Mouse (Mus musculus) cerebellum, adult 8-10 months (tissue): ENCODE measurements around the gene Oas1f.
"Not testable (repeated sequence)": the region's sequence is repeated elsewhere in the genome, so short reads cannot be mapped to it uniquely, and the experiment has no call there.

Source experiments
- DNase-seq: peaks from one replicate; pipeline ENCODE4 v3.0.0; 2022

The Oas1f gene

DNA sequence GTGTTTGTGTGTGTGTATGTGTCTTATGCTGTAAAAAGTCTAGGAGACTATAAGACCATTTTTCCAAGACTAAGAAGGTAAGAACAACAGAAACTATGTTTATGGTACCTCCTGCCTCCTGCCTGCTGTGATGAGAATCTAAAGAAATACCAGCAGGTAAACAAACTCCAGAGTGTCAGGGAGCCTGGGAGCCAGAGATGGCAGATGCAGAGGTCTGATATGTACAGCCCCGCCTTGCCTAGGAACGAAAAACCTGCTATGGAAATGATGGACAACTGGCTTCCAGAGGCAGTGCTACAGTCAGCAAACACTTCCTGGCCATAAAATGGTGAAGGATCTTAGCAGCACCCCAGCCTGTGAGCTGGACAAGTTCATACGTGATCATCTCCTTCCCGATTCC, at the start of gene Oas1f:
TSS of gene Oas1f (plus strand) at position 301 of the 400 bp plus-strand sequence.
- DNase-seq: no peak

GRCm38 (mm10) chr5:120798147-120798546, 49.0 kb upstream of the Oas1f start:
- DNase-seq: not testable (repeated sequence)

DNA sequence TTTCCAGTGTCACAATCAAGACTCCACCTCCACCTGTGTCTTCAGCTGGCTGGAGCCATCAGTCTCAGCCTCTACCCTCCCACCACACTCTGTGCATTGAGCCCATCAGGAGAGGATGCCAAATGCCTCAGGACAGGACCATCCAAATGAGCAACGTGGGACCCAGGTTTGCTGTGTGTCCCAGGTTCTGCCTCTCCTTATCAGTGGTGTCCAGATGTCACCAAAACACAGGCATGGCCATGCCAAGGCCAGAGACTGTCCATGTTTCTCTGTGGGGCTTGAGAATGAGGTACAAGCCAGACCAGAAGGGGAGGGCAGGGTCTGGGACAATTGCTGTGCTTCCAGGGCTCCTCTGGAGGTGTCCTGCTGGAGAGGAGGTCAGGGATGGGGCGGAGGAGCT, 48.2 kb upstream of the Oas1f start:
- DNase-seq: not testable (repeated sequence)

- DNase-seq: no peak
Measured at GRCm38 (mm10) chr5:120803596-120803995, 43.6 kb upstream of the Oas1f start.

- DNase-seq: peak; percentile 50
Measured at GRCm38 (mm10) chr5:120806458-120806857, 40.7 kb upstream of the Oas1f start.

- DNase-seq: no peak
Measured at GRCm38 (mm10) chr5:120809171-120809570, 38.0 kb upstream of the Oas1f start.

DNA sequence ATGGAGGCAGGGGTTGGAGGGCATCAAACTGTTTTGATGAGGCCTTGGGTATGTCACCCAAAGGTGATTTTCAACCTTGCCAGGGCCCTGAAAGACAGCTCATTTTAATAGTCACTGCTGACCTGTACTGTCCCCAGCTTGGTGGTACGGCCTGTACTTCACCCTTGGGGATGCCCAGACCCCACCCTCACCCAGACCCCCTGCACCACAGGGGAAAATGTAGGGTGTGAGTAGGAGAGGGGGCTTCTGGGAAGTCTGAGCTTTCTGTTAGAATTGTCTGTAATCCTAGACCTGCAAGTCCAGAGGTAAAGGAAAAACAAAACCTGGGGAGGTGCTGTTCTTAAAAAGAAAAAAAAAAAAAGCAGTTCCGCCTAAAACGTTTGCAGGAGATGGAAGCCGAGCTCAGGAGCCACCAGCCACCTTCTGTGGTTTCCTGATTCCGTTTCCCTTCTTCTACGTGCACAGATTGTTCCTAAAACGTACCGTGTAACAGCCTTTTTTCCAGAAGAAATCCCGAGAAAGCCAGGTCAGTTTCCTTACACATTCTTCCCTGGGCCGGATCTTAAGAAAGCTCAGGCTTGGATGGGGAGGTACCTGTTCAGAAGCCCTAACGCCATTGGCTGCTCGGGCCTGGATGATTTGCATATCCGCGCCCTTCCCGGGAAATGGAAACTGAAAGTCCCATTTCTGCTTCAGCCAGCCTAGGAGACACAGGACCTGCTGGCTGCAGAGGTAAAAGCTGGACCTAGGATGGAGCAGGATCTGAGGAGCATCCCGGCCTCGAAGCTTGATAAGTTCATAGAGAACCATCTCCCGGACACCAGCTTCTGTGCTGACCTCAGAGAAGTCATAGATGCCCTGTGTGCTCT, 35.0 kb upstream of the Oas1f start, which contains the start of gene Oas1c:
TSS of gene Oas1c (minus strand) at position 564 of the 869 bp plus-strand sequence.
- DNase-seq: peak; percentile 73

DNA sequence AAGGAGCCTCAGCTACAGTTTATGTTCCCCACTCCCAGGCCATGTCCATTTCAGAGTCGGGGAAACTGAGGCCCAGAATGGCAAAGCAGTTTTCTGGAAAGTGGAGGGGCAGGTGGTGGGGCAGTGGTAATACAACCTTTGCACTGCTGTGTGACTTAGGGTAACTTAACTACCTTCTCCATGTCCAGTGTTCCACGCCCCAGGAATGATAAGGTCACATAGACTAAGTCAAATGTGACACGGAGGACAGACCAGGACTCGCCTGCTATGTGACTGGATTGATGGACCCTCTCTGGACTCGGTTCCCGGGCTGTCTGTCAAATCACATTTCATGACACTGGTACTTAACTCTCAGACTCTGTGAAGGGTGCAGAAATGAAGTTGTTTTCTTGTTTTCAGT, 34.1 kb upstream of the Oas1f start:
- no peak for DNase-seq

DNA sequence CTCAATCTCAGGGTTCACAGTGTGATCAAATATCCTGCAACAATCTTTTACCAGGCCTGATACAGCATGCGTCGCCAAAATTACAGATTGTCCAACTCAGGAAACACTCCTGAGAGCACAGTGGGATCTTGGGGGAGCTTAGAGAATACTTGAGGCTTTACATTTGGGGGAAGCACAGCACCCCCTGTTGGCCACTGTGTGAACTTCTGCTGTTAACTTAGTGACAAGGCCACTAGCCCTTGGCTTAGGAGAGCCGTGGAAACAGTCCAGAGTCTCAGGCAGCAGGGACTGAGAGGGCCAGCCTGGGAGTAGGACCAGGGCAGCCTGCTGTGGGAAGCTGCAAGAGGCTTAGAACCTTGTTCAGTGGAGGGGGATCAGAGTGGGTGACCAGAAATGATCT, 31.2 kb upstream of the Oas1f start:
- peak; percentile 22 for DNase-seq

DNA sequence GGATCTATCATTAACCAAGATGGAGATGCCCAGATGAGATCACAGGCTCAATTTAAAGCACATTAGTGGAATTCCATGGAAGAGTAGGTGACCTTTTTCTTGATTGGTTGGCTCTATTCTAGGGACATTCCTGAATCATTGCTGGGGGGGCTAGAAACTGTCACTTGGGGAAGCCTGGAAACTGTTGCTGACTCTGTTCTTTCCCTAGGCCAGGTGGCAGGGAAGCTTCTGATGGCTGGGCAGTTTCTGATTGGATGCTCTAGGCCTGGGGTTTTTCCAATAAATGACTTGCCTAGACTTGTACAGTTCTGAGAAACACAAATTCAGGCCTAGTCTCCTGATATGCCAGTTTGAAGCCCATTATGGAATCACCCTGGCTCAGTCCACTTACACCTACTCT, 28.2 kb upstream of the Oas1f start:
- DNase-seq: no peak

DNA sequence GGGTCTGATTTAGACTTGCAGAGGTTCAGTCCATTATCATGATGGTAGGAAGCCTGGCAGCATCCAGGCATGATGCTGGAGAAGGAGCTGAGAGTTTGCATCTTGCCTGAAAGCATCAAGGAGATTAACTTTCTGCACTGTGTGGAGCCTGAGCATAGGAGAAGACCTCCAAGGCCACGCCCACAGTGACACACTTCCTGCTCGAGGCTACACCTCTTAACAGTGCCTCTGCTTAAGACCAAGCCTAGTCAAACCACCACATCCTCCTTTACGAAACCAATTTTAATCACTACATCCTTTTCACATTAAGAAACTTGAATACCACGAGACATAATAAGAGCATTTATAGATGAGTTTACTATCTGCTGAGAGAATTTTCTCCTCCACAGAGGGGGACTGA, 16.1 kb upstream of the Oas1f start:
- DNase-seq: no peak

GRCm38 (mm10) chr5:120833335-120834280, 13.6 kb upstream of the Oas1f start:
- DNase-seq: no peak

- DNase-seq: peak; percentile 45
Measured at GRCm38 (mm10) chr5:120836731-120837585, 10.2 kb upstream of the Oas1f start.

DNA sequence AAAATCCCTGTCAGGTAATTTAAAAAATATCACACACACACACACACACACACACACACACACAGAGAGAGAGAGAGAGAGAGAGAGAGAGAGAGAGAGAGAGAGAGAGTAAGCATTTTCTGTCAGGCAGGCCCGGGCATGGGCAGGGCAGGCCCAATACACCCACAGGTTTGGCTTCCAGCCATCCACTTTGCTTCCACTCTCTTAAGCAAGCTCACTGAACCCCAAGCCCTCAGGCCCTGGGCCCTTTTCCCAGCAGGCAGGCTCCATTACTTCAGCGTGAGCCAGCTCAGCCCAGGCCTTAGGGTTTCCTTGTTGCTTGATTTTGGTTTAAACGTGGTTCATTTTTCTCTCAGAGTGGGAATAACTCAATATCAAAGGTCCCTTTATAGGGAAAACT, 2.5 kb upstream of the Oas1f start:
- DNase-seq: no peak

DNA sequence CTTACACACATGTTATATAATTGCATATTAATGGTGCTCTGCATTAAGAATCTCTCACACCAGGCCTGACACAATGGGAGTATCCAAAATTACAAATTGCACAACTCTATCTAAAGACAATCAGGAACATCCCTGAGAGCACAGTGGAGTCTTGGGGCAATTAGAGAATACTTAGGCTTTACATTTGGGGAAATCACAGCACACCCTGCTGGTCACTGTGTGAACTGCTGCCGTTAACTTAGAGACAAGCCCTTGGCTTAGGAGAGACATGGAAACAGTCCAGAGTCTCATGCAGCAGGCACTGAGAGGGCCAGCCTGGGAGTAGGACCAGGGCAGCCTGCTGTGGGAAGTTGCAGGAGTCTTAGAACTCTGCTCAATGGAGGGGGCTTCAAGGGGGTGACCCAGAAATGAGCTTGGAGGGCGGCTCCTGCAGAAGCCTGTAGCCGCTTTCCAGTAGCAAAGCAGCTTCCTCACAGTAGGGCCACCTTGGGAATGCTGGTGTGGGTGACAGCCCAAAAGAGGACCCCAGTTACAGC, 2.5 kb downstream of the Oas1f start:
- peak; percentile 14 for DNase-seq

DNA sequence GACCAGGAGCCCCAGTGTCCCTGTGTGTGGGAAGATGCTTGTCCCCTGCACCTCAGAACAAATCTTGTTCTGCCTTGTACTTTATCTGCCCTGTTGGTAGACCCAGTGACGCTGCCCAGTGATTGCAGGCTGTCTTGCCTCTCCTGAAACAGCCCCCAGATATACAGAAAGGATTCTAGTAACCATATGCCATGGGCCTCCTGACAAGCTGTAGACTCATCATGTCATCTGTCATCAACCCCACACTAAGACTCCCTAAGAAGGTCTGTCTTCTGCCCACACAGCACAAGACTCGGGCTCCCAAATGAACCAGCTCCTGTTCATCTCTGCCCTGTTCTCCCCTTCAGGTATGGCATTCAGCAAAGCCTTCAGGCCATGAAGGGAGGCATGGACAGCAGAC, 12.1 kb downstream of the Oas1f start:
- DNase-seq: no peak

- DNase-seq: no peak
Measured at GRCm38 (mm10) chr5:120861121-120861520, 14.0 kb downstream of the Oas1f start, which contains the start of gene Oas1h. TSS of gene Oas1h (plus strand) at chr5:120861421.

- no peak for DNase-seq
Measured at GRCm38 (mm10) chr5:120865336-120865860, 18.2 kb downstream of the Oas1f start.

- DNase-seq: no peak
Measured at GRCm38 (mm10) chr5:120869436-120870015, 22.4 kb downstream of the Oas1f start.

DNA sequence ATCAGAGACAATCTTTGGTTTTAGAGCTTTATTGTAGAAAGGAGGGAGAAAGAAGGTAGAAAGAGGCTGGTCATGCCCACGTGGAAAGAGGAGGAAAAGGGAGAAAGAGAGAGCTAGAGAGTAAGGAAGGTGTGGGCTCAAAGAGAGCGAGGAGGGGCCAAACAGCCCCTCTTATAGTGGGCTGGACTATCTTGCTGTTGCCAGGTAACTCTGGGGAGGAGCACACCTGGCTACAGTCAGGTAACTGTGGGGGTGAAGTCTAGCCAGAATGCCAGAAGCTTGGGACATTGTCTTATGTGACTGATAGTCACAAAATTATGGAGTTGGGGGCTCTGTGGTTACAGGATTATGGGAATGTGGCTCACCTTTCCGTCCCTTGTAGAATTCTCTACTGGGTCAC, 22.9 kb downstream of the Oas1f start:
- no peak for DNase-seq

GRCm38 (mm10) chr5:120870782-120871181, 23.6 kb downstream of the Oas1f start:
- no peak for DNase-seq

DNA sequence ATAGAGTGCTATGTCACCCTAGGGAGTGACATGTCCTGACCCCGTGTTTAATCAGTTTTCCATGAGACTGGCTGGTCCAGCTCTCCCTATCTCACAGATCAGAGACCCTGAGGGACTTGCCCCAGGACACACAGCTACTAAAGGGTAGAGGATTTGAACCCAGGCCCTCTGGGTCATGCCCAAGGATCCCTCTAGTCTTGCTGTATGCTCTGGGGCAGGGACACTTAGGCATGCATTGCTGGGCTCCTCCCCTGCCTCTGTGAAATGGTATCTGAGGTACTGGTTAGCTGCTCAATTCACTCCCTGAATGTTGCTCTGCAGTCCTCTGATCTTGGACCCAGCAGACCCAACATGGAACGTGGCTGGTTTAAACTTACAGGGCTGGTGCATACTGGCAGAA, 24.3 kb downstream of the Oas1f start:
- no peak for DNase-seq
